Mouse (Mus musculus): ENCODE results near the gene Adad2.

DNA sequence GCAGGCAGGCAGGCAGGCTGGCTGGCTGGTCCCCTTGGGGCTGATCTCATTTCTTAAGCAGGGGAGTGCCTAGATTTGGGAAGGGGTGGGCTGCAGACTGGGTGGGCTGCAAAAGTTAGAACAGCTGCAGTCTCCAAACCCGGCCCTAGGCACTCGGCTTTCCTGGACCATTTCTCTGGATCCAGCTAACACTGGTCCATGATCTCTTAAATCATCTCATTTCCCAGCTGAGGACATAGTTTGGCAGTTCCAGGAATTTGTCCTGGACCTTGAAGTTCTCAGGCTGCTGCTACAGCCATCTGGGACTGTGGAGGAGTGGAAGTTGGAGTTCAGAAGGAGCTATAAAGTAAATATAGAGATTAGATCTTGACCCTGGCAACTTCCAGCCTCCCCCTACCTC lies 38.8 kb downstream of the Adad2 start:
- TF ChIP-seq CTCF (IDR thresholded peaks at IDR 0.05; ENCODE audit: control insufficient read depth, insufficient read depth, insufficient replicate concordance, low read depth, low read length): no peak
- no peak for TF ChIP-seq POLR2A (IDR thresholded peaks at IDR 0.05; ENCODE audit: control insufficient read depth, low read depth, low read length)
